Mouse (Mus musculus) kidney, embryonic 14.5 days (tissue): ENCODE measurements around the gene Fut2. TPM values are rescaled to one million over a fixed set of nuclear protein-coding genes. Genes with fewer than 3 reads are reported as not detected.

Experiments
- ATAC-seq: fragments of 200-750 bp; cut with Nextera tagmentation; 2 replicates; pipeline ENCODE4 v1.8.0; 2017; ENCODE audit warnings: moderate number of reproducible peaks, mild to moderate bottlenecking, moderate TSS enrichment, moderate library complexity; ENCODE audit not compliant: low FRiP score, low TSS enrichment
- H3K27ac ChIP-seq: fragments of 300-500 bp; sonication (generic); 2 replicates; pipeline ENCODE4 v1.5.1; 2014; ENCODE audit warnings: low read depth, mild to moderate bottlenecking, low read length, moderate library complexity, mixed read lengths
- H3K27me3 ChIP-seq: fragments of 300-500 bp; sonication (generic); 2 replicates; pipeline ENCODE4 v1.6.1; 2014; ENCODE audit warnings: mild to moderate bottlenecking, low read length; ENCODE audit not compliant: control insufficient read depth, insufficient read depth
- H3K36me3 ChIP-seq: fragments of 300-500 bp; sonication (generic); 2 replicates; pipeline ENCODE4 v1.6.1; 2014; ENCODE audit warnings: low read length, mixed read lengths; ENCODE audit not compliant: control insufficient read depth, insufficient read depth
- H3K4me1 ChIP-seq: fragments of 300-500 bp; sonication (generic); 2 replicates; pipeline ENCODE4 v1.6.1; 2014; ENCODE audit warnings: low read length, mixed read lengths; ENCODE audit not compliant: control insufficient read depth, insufficient read depth
- H3K4me2 ChIP-seq: fragments of 300-500 bp; sonication (generic); replicated peaks from 2 replicates; pipeline ENCODE4 v1.6.1; 2014; ENCODE audit warnings: low read depth, mild to moderate bottlenecking, low read length
- H3K4me3 ChIP-seq: fragments of 300-500 bp; sonication (generic); 2 replicates; pipeline ENCODE4 v1.5.1; 2014; ENCODE audit warnings: mild to moderate bottlenecking, low read length
- H3K9ac ChIP-seq: fragments of 300-500 bp; sonication (generic); 2 replicates; pipeline ENCODE4 v1.6.1; 2014; ENCODE audit warnings: low read depth, mild to moderate bottlenecking, low read length, moderate library complexity
- H3K9me3 ChIP-seq: fragments of 300-500 bp; sonication (generic); 2 replicates; pipeline ENCODE4 v1.6.1; 2016; ENCODE audit warnings: low read length; ENCODE audit not compliant: control insufficient read depth
- WGBS: fragments of 180-500 bp; shearing (Covaris S2); extraction: QIAGEN DNeasy Blood & Tissue Kit; methylation state at CpG from one replicate; pipeline ENCODE4 v1.1.7; 2014; 5-methylcytosine and 5-hydroxymethylcytosine counted together
- polyA plus RNA-seq: library from polyadenylated mRNA; unstranded; fragments of >200 nt; fragmentation: Nextera tagmentation; extraction: Ambion mirVana; gene quantifications from 2 replicates; pipeline ENCODE4 v1.2.1, GENCODE M21; 2014

The Fut2 gene
- polyA plus RNA-seq, 1 experiment from 2014 or later = 0.26 TPM

GRCm38 (mm10) chr7:45682144-45683126 lies 16.2 kb upstream of the Fut2 start:
- Histone ChIP-seq H3K4me3 (peak overlapping the region; percentile 14; the same call in 1 of the 2 replicates), H3K36me3 (no peaks in the 10 kb centered on the region), H3K9me3 (no peaks in the 10 kb centered on the region), H3K4me2 (peak overlapping the region; percentile 33; the same call in 1 of the 2 replicates), H3K27ac (peak overlapping the region; percentile 59), H3K4me1 (peaks cover 18% of the 10 kb centered on the region), H3K27me3 (no peaks in the 10 kb centered on the region), H3K9ac (peak overlapping the region; percentile 50; the same call in 1 of the 2 replicates)
- 32% methylated on average over 14 of the region's 14 CpGs for whole genome bisulfite sequencing
- ATAC-seq = peak; percentile 60

- no peak overlapping the region for H3K27ac ChIP-seq
- 81% methylated on average over 8 of the region's 8 CpGs for WGBS
- H3K4me1 ChIP-seq = peaks cover 13% of the 10 kb centered on the region
- ATAC-seq = no peak
- H3K9me3 ChIP-seq = no peaks in the 10 kb centered on the region
- no peak overlapping the region for H3K4me2 ChIP-seq
- no peak overlapping the region for H3K4me3 ChIP-seq
- no peaks in the 10 kb centered on the region for H3K27me3 ChIP-seq
- no peaks in the 10 kb centered on the region for H3K36me3 ChIP-seq
- H3K9ac ChIP-seq = no peak overlapping the region; the same call in 1 of the 2 replicates
These were observed 15.0 kb upstream of the Fut2 start for GRCm38 (mm10) chr7:45681046-45681736.

- no peak overlapping the region for H3K4me3 ChIP-seq
- ATAC-seq = no peak
- H3K27me3 ChIP-seq = no peaks in the 10 kb centered on the region
- whole genome bisulfite sequencing = 71% methylated on average over 14 of the region's 14 CpGs
- H3K9ac ChIP-seq = no peak overlapping the region
- no peaks in the 10 kb centered on the region for H3K9me3 ChIP-seq
- no peak overlapping the region for H3K4me2 ChIP-seq
- no peaks in the 10 kb centered on the region for H3K36me3 ChIP-seq
- 0 out of 2 replicates have a peak overlapping the region, but pooled peaks have one; percentile 3 for H3K27ac ChIP-seq
- peaks cover 10% of the 10 kb centered on the region for H3K4me1 ChIP-seq
These were observed 13.9 kb upstream of the Fut2 start for GRCm38 (mm10) chr7:45679966-45680621.

GRCm38 (mm10) chr7:45678513-45678912 lies 12.3 kb upstream of the Fut2 start:
- no peak overlapping the region for H3K4me3 ChIP-seq
- no peak overlapping the region for H3K9ac ChIP-seq
- no peaks in the 10 kb centered on the region for H3K9me3 ChIP-seq
- no peaks in the 10 kb centered on the region for H3K36me3 ChIP-seq
- peaks cover 10% of the 10 kb centered on the region for H3K4me1 ChIP-seq
- no peak overlapping the region for H3K27ac ChIP-seq
- H3K4me2 ChIP-seq = no peak overlapping the region
- no peak for ATAC-seq
- H3K27me3 ChIP-seq = no peaks in the 10 kb centered on the region
- 96% methylated on average over 14 of the region's 14 CpGs for WGBS

GRCm38 (mm10) chr7:45677627-45678295 lies 11.6 kb upstream of the Fut2 start:
- Histone ChIP-seq H3K36me3 (no peaks in the 10 kb centered on the region), H3K27ac (no peak overlapping the region), H3K4me3 (no peak overlapping the region), H3K4me1 (peaks cover 7% of the 10 kb centered on the region), H3K9me3 (no peaks in the 10 kb centered on the region), H3K9ac (no peak overlapping the region), H3K27me3 (no peaks in the 10 kb centered on the region), H3K4me2 (no peak overlapping the region)
- 70% methylated on average over 7 of the region's 7 CpGs for WGBS
- no peak for ATAC-seq

GRCm38 (mm10) chr7:45668921-45669320 lies 2.7 kb upstream of the Fut2 start:
- Histone ChIP-seq H3K27ac (no peak overlapping the region), H3K9ac (no peak overlapping the region), H3K9me3 (no peaks in the 10 kb centered on the region), H3K27me3 (no peaks in the 10 kb centered on the region), H3K36me3 (no peaks in the 10 kb centered on the region), H3K4me1 (peaks cover 16% of the 10 kb centered on the region; the same call in 1 of the 2 replicates), H3K4me3 (no peak overlapping the region), H3K4me2 (no peak overlapping the region)
- 96% methylated on average over 9 of the region's 9 CpGs for WGBS
- no peak for ATAC-seq

GRCm38 (mm10) chr7:45667761-45668160 lies 1.6 kb upstream of the Fut2 start:
- WGBS = 86% methylated on average over 14 of the region's 14 CpGs
- Histone ChIP-seq H3K36me3 (no peaks in the 10 kb centered on the region), H3K9me3 (no peaks in the 10 kb centered on the region), H3K27me3 (no peaks in the 10 kb centered on the region), H3K4me1 (peaks cover 20% of the 10 kb centered on the region; the same call in 1 of the 2 replicates), H3K9ac (no peak overlapping the region), H3K4me2 (no peak overlapping the region), H3K27ac (no peak overlapping the region), H3K4me3 (no peak overlapping the region)
- ATAC-seq = no peak

- no peak overlapping the region for H3K4me2 ChIP-seq
These were observed 673 bp downstream of the Fut2 start for GRCm38 (mm10) chr7:45665303-45666138.

More at GRCm38 (mm10) chr7:45665303-45666138, 673 bp downstream of the Fut2 start:
- no peak; the same call in 1 of the 2 replicates for ATAC-seq
- H3K27me3 ChIP-seq = no peaks in the 10 kb centered on the region
- H3K9me3 ChIP-seq = no peaks in the 10 kb centered on the region
- 47% methylated on average over 13 of the region's 13 CpGs for WGBS
- peaks cover 24% of the 10 kb centered on the region; the same call in 1 of the 2 replicates for H3K4me1 ChIP-seq
- no peak overlapping the region for H3K4me3 ChIP-seq
- no peaks in the 10 kb centered on the region for H3K36me3 ChIP-seq
- H3K9ac ChIP-seq = no peak overlapping the region
- no peak overlapping the region for H3K27ac ChIP-seq
